Mouse (Mus musculus) erythroid progenitor cell, adult 5-6 weeks (primary cell): ENCODE results near the gene Slc24a1. TPM values are rescaled to one million over a fixed set of nuclear protein-coding genes. Genes with fewer than 3 reads are reported as not detected.

Experiments used
- total RNA-seq, 2 experiments: library from RNA; stranded (forward) in 1 of 2; stranded (reverse) in 1 of 2; fragments of 150-400 nt in 1 of 2; fragments of 186-747, 209-891 nt in 1 of 2; gene quantifications; 2 replicates each; pipeline versions ENCODE4 v1.2.3 to v1.2.4; 2015 to 2017; ENCODE audit warnings: low replicate concordance in 2 of 2

The Slc24a1 gene
- total RNA-seq, 2 experiments from 2014 or later, result not detected

Other genes with a start within 250 kb of the Slc24a1 start
- gene Rab11a, start 213.8 kb downstream of the Slc24a1 start, total RNA-seq (2015; ENCODE audit: low replicate concordance), result 127 and 143 TPM in 2 replicates
- gene Rab11a, start 213.8 kb downstream of the Slc24a1 start, total RNA-seq (2017; ENCODE audit: low replicate concordance), result 68.2 and 92.5 TPM in 2 replicates
- gene Dennd4a, start 140.3 kb downstream of the Slc24a1 start, total RNA-seq (2015; ENCODE audit: low replicate concordance), result 516 and 530 TPM in 2 replicates
- gene Dennd4a, start 140.3 kb downstream of the Slc24a1 start, total RNA-seq (2017; ENCODE audit: low replicate concordance), result 444 and 512 TPM in 2 replicates
- 10.5 and 22.7 TPM in 2 replicates for gene Ints14, start 9.3 kb upstream of the Slc24a1 start, total RNA-seq (2015; ENCODE audit: low replicate concordance)
- gene Ints14, start 9.3 kb upstream of the Slc24a1 start, total RNA-seq (2017; ENCODE audit: low replicate concordance), result 8.8 and 11.7 TPM in 2 replicates
- gene Hacd3, start 70.1 kb upstream of the Slc24a1 start, total RNA-seq (2015; ENCODE audit: low replicate concordance), result 11.5 and 15.9 TPM in 2 replicates
- gene Hacd3, start 70.1 kb upstream of the Slc24a1 start, total RNA-seq (2017; ENCODE audit: low replicate concordance), result 18.2 and 20.8 TPM in 2 replicates
- gene Dpp8, start 80.8 kb upstream of the Slc24a1 start, total RNA-seq (2015; ENCODE audit: low replicate concordance), result 70.3 and 82.6 TPM in 2 replicates
- gene Dpp8, start 80.8 kb upstream of the Slc24a1 start, total RNA-seq (2017; ENCODE audit: low replicate concordance), result 110 and 113 TPM in 2 replicates
- gene Igdcc4, start 149.9 kb upstream of the Slc24a1 start, total RNA-seq (2015; ENCODE audit: low replicate concordance), result not detected in 2 replicates
- gene Igdcc4, start 149.9 kb upstream of the Slc24a1 start, total RNA-seq (2017; ENCODE audit: low replicate concordance), result not detected in 2 replicates
- gene Igdcc3, start 189.6 kb upstream of the Slc24a1 start, total RNA-seq (2015; ENCODE audit: low replicate concordance), result not detected in 2 replicates
- gene Igdcc3, start 189.6 kb upstream of the Slc24a1 start, total RNA-seq (2017; ENCODE audit: low replicate concordance), result not detected in 2 replicates
- 17.7 and 28.5 TPM in 2 replicates for gene Parp16, start 243.7 kb upstream of the Slc24a1 start, total RNA-seq (2015; ENCODE audit: low replicate concordance)
- 13.7 and 15.2 TPM in 2 replicates for gene Parp16, start 243.7 kb upstream of the Slc24a1 start, total RNA-seq (2017; ENCODE audit: low replicate concordance)